Mouse (Mus musculus) kidney, postnatal 0 days (tissue): ENCODE measurements around the gene A930002H24Rik. TPM values are rescaled to one million over a fixed set of nuclear protein-coding genes. Genes with fewer than 3 reads are reported as not detected.
A peak's percentile ranks its signal among the peaks of the same experiment; 100 is the strongest.

Experiments
- ATAC-seq: fragments of 200-750 bp; cut with Nextera tagmentation; replicated peaks from 2 replicates; pipeline ENCODE4 v1.8.0; 2017; ENCODE audit warnings: low read depth, moderate number of reproducible peaks, moderate TSS enrichment, moderate library complexity; ENCODE audit not compliant: low FRiP score
- DNase-seq: peaks from one replicate; pipeline ENCODE4 v3.0.0-alpha.2; 2016; ENCODE audit warnings: low spot score
- H3K27ac ChIP-seq: fragments of 300-500 bp; sonication (generic); 2 replicates; pipeline ENCODE4 v1.5.1; 2014; ENCODE audit warnings: mild to moderate bottlenecking
- H3K27me3 ChIP-seq: fragments of 300-500 bp; sonication (generic); 2 replicates; pipeline ENCODE4 v1.6.1; 2014; ENCODE audit warnings: low read length, mixed read lengths; ENCODE audit not compliant: insufficient read depth
- H3K36me3 ChIP-seq: fragments of 300-500 bp; sonication (generic); 2 replicates; pipeline ENCODE4 v1.6.1; 2014; ENCODE audit warnings: low read length, mixed read lengths; ENCODE audit not compliant: insufficient read depth
- H3K4me1 ChIP-seq: fragments of 300-500 bp; sonication (generic); replicated peaks from 2 replicates; pipeline ENCODE4 v1.6.1; 2014; ENCODE audit warnings: antibody characterized with exemption, low read length, mixed read lengths; ENCODE audit not compliant: insufficient read depth
- H3K4me2 ChIP-seq: fragments of 300-500 bp; sonication (generic); 2 replicates; pipeline ENCODE4 v1.6.1; 2014; ENCODE audit warnings: mild to moderate bottlenecking, low read length, moderate library complexity, mixed read lengths
- H3K4me3 ChIP-seq: fragments of 300-500 bp; sonication (generic); replicated peaks from 2 replicates; pipeline ENCODE4 v1.5.1; 2014; ENCODE audit warnings: low read depth, low read length
- H3K9ac ChIP-seq: fragments of 300-500 bp; sonication (generic); 2 replicates; pipeline ENCODE4 v1.6.1; 2014; ENCODE audit warnings: low read depth, low read length
- H3K9me3 ChIP-seq: fragments of 300-500 bp; sonication (generic); replicated peaks from 2 replicates; pipeline ENCODE4 v1.6.1; 2016; ENCODE audit warnings: low read length, inconsistent platforms, mixed read lengths
- CTCF ChIP-seq: IDR thresholded peaks from 2 replicates; pipeline ENCODE4 v1.5.1; 2016; ENCODE audit warnings: antibody characterized with exemption, low read depth, mild to moderate bottlenecking, moderate library complexity
- WGBS: fragments of 180-500 bp; shearing (Covaris S2); extraction: QIAGEN DNeasy Blood & Tissue Kit; methylation state at CpG from one replicate; pipeline ENCODE4 v1.1.7; 2014; 5-methylcytosine and 5-hydroxymethylcytosine counted together
- polyA plus RNA-seq: library from polyadenylated mRNA; unstranded; fragments of >200 nt; fragmentation: Nextera tagmentation; extraction: Ambion mirVana; gene quantifications from 2 replicates; pipeline ENCODE4 v1.2.1, GENCODE M21; 2015

A930002H24Rik gene
- 5.3 and 6.4 TPM in 2 replicates for polyA plus RNA-seq

GRCm38 (mm10) chr17:63863647-63864149 is at the start of gene A930002H24Rik:
Gene A930002H24Rik, minus strand, starts transcription at chr17:63863791.
- H3K27ac ChIP-seq, result peak within 1 kb of the TSS; percentile 89
- peak within 1 kb of the TSS; percentile 86 for H3K4me2 ChIP-seq
- DNase-seq, result peak; percentile 99
- ATAC-seq, result peak; percentile 100
- H3K36me3 ChIP-seq, result no peaks in the 10 kb centered on the region
- no peaks in the 10 kb centered on the region for H3K9me3 ChIP-seq
- H3K4me1 ChIP-seq, result 0 out of 2 replicates have a peak, but pooled peaks cover 3% of the 10 kb centered on the region
- WGBS, result 0% methylated on average over 49 of the region's 55 CpGs
- H3K4me3 ChIP-seq, result peak within 1 kb of the TSS; percentile 75
- no peak; the same call in 1 of the 2 replicates for TF ChIP-seq CTCF
- H3K9ac ChIP-seq, result peak within 1 kb of the TSS; percentile 91
- H3K27me3 ChIP-seq, result no peaks in the 10 kb centered on the region

GRCm38 (mm10) chr17:63909297-63909696 is 45.7 kb upstream of the A930002H24Rik start:
- H3K4me1 ChIP-seq, result no peaks in the 10 kb centered on the region
- DNase-seq (no peak), ATAC-seq (no peak)
- no peak overlapping the region for H3K4me2 ChIP-seq
- H3K9ac ChIP-seq, result no peak overlapping the region
- H3K27ac ChIP-seq, result no peak overlapping the region
- WGBS, result 91% methylated on average over 4 of the region's 4 CpGs
- no peaks in the 10 kb centered on the region for H3K36me3 ChIP-seq
- H3K4me3 ChIP-seq, result no peak overlapping the region
- H3K9me3 ChIP-seq, result no peaks in the 10 kb centered on the region
- TF ChIP-seq CTCF, result peak; percentile 22; the same call in 1 of the 2 replicates
- H3K27me3 ChIP-seq, result no peaks in the 10 kb centered on the region

- no peaks in the 10 kb centered on the region for H3K4me1 ChIP-seq
- no peaks in the 10 kb centered on the region for H3K27me3 ChIP-seq
- H3K36me3 ChIP-seq, result peaks cover 11% of the 10 kb centered on the region; the same call in 1 of the 2 replicates
- DNase-seq, result no peak
- H3K4me2 ChIP-seq, result no peak overlapping the region
- H3K27ac ChIP-seq, result no peak overlapping the region
- no peak overlapping the region for H3K4me3 ChIP-seq
- WGBS, result 89% methylated on average over 7 of the region's 7 CpGs
- no peak overlapping the region for H3K9ac ChIP-seq
- no peaks in the 10 kb centered on the region for H3K9me3 ChIP-seq
- ATAC-seq, result no peak
- no peak for TF ChIP-seq CTCF
Observed at GRCm38 (mm10) chr17:63897050-63897449, 33.5 kb upstream of the A930002H24Rik start.

- H3K36me3 ChIP-seq, result peaks cover 11% of the 10 kb centered on the region; the same call in 1 of the 2 replicates
- H3K4me1 ChIP-seq, result no peaks in the 10 kb centered on the region
- H3K9me3 ChIP-seq, result no peaks in the 10 kb centered on the region
- no peak for TF ChIP-seq CTCF
- no peaks in the 10 kb centered on the region for H3K27me3 ChIP-seq
- no peak overlapping the region for H3K27ac ChIP-seq
- H3K4me3 ChIP-seq, result no peak overlapping the region
- no peak overlapping the region for H3K9ac ChIP-seq
- 60% methylated on average over 3 of the region's 3 CpGs for WGBS
- DNase-seq (no peak), ATAC-seq (no peak)
- no peak overlapping the region for H3K4me2 ChIP-seq
Observed at GRCm38 (mm10) chr17:63895829-63896228, 32.2 kb upstream of the A930002H24Rik start.

GRCm38 (mm10) chr17:63890611-63891010 is 27.0 kb upstream of the A930002H24Rik start:
- no peak for ATAC-seq

GRCm38 (mm10) chr17:63886988-63887387 is 23.4 kb upstream of the A930002H24Rik start:
- H3K9ac ChIP-seq, result no peak overlapping the region
- no peak for ATAC-seq
- DNase-seq, result no peak
- no peak for TF ChIP-seq CTCF
- no peaks in the 10 kb centered on the region for H3K9me3 ChIP-seq
- H3K4me1 ChIP-seq, result no peaks in the 10 kb centered on the region
- H3K27me3 ChIP-seq, result no peaks in the 10 kb centered on the region
- no peak overlapping the region for H3K4me3 ChIP-seq
- H3K36me3 ChIP-seq, result no peaks in the 10 kb centered on the region
- H3K27ac ChIP-seq, result no peak overlapping the region
- WGBS, result 100% methylated on average over 2 of the region's 2 CpGs
- H3K4me2 ChIP-seq, result no peak overlapping the region

More at GRCm38 (mm10) chr17:63890611-63891010, 27.0 kb upstream of the A930002H24Rik start:
- Histone ChIP-seq H3K4me2 (no peak overlapping the region), H3K36me3 (no peaks in the 10 kb centered on the region), H3K4me3 (no peak overlapping the region), H3K9me3 (no peaks in the 10 kb centered on the region), H3K9ac (no peak overlapping the region), H3K27me3 (no peaks in the 10 kb centered on the region), H3K4me1 (no peaks in the 10 kb centered on the region), H3K27ac (no peak overlapping the region)
- peak; percentile 49 for DNase-seq
- no peak for TF ChIP-seq CTCF

- no peak for TF ChIP-seq CTCF
- H3K27me3 ChIP-seq, result no peaks in the 10 kb centered on the region
- WGBS, result 74% methylated on average over 4 of the region's 4 CpGs
Observed at GRCm38 (mm10) chr17:63880009-63880408, 16.4 kb upstream of the A930002H24Rik start.

More at GRCm38 (mm10) chr17:63880009-63880408, 16.4 kb upstream of the A930002H24Rik start:
- no peak for ATAC-seq
- H3K36me3 ChIP-seq, result no peaks in the 10 kb centered on the region
- no peak overlapping the region for H3K27ac ChIP-seq
- H3K4me2 ChIP-seq, result no peak overlapping the region
- H3K9me3 ChIP-seq, result no peaks in the 10 kb centered on the region
- H3K4me3 ChIP-seq, result no peak overlapping the region
- no peaks in the 10 kb centered on the region for H3K4me1 ChIP-seq
- H3K9ac ChIP-seq, result no peak overlapping the region
- no peak for DNase-seq
